Mouse (Mus musculus) kidney, adult 2 months (tissue): ENCODE data around the gene Gss. TPM values are rescaled to one million over a fixed set of nuclear protein-coding genes. Genes with fewer than 3 reads are reported as not detected.
A peak's percentile ranks its signal among the peaks of the same experiment; 100 is the strongest.

ENCODE experiments used
- DNase-seq: peaks from one replicate; pipeline ENCODE4 v3.0.0; 2021
- H3K27ac ChIP-seq: fragments of 200-500 bp; 2 replicates; pipeline ENCODE4 v1.5.1; 2012; ENCODE audit warnings: low read depth, low read length, control low read depth, inconsistent platforms; ENCODE audit not compliant: insufficient read depth
- H3K27me3 ChIP-seq: fragments of 200-500 bp; replicated peaks from 2 replicates; pipeline ENCODE4 v1.6.1; 2012; ENCODE audit warnings: mild to moderate bottlenecking, moderate library complexity, low read length, inconsistent platforms; ENCODE audit not compliant: control insufficient read depth, insufficient read depth
- H3K36me3 ChIP-seq: fragments of 200-500 bp; 2 replicates; pipeline ENCODE4 v1.6.1; 2012; ENCODE audit warnings: mild to moderate bottlenecking, moderate library complexity, low read length, inconsistent platforms; ENCODE audit not compliant: control insufficient read depth, insufficient read depth
- H3K4me1 ChIP-seq: fragments of 200-500 bp; 2 replicates; pipeline ENCODE4 v1.6.1; 2011; ENCODE audit warnings: low read length; ENCODE audit not compliant: control insufficient read depth, insufficient read depth
- H3K4me3 ChIP-seq: fragments of 200-500 bp; 2 replicates; pipeline ENCODE4 v1.5.1; 2011; ENCODE audit warnings: mild to moderate bottlenecking, low read depth, low read length, control low read depth; ENCODE audit not compliant: insufficient read depth
- CTCF ChIP-seq: fragments of 200-500 bp; conservative IDR thresholded peaks from 2 replicates; pipeline ENCODE4 v1.5.1; 2011; ENCODE audit warnings: low read depth, mild to moderate bottlenecking, control low read depth, low read length, moderate library complexity, mixed read lengths; ENCODE audit not compliant: insufficient read depth, insufficient read length
- POLR2A ChIP-seq: fragments of 200-500 bp; IDR thresholded peaks from one replicate; pipeline ENCODE4 v1.6.1; 2011; ENCODE audit warnings: low read depth, low read length, control low read depth
- WGBS: fragments of 180-500 bp; shearing (Covaris S2); methylation state at CpG from one replicate; pipeline ENCODE4 v1.1.7; 2018; 5-methylcytosine and 5-hydroxymethylcytosine counted together
- polyA plus RNA-seq: library from polyadenylated mRNA; depleted of rRNA; stranded (reverse); fragments of >200 nt; gene quantifications from 2 replicates; pipeline ENCODE4 v1.2.3, GENCODE M21; 2012; rRNA removed

The Gss gene
- polyA plus RNA-seq, 1 experiment, result 248 TPM

DNA sequence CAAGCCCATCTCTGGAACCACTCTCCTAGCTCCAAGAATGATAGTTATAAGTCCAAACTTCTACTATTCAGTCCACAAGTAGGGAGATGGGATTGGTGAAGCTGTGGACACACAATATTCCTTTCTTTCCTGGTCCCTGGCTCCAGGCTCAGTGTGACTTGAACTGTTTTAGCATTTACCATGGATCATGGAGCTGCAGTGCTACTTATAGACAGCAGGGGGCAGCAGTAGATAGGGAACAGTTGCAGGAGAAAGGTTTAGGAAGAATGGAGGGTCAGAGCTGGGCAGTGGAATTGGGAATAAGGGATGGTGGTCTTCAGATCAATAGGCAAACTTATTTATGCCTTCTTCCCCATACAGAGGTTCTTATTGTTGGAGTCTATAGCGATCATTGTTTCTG is 76.7 kb downstream of the Gss start:
- H3K4me3 ChIP-seq, result no peak overlapping the region
- WGBS, result 12% methylated on average over 1 of the region's 1 CpGs
- peak; percentile 89 for TF ChIP-seq CTCF
- no peak for TF ChIP-seq POLR2A
- peaks cover 4% of the 10 kb centered on the region; the same call in 1 of the 2 replicates for H3K4me1 ChIP-seq
- no peaks in the 10 kb centered on the region for H3K36me3 ChIP-seq
- no peaks in the 10 kb centered on the region for H3K27me3 ChIP-seq
- peak; percentile 82 for DNase-seq
- H3K27ac ChIP-seq, result no peak overlapping the region

DNA sequence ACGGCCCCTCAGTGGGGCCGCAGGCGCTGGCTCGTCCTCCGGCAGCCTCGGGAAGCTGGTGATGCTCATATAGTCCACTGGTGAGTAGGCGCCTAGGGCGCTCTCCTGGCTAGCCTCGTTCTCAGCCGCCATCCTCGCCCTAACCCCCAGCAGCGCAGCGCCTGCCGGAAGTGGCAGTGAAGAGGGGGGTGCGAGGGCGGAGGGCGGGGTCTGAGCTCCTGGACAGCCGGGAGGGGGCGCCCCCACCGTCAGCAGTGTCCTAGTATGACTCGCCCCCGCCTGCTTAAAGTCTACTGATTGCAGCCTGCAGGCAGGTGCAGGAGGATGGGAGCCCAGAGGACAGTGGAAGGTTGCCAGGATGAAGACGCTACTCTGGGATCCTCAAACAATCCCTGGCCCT is 77.9 kb downstream of the Gss start:
- no peak overlapping the region for H3K27ac ChIP-seq
- 4% methylated on average over 22 of the region's 23 CpGs for WGBS

DNA sequence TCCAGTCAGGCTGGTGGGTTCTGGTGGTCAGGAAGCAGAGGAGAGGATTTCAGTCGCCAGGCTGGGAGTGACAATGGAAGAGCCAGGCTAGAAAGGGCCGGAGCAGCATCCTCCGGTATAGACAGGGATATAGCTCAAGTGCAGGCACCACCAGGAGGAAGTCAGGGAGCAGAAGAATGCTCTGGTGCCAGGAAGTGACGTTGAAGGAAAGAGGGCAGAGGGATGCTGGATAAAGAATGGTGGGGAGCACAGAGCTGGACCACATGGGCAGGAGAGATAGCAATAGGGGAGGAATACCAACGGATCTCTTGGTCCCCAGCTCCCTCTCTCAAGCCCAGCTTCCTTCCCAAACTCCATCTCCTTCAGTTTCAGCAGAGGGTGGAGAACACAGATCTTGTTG is 79.1 kb downstream of the Gss start:
- no peak for TF ChIP-seq CTCF
- no peak for TF ChIP-seq POLR2A
- WGBS, result 58% methylated on average over 5 of the region's 5 CpGs
- Histone ChIP-seq H3K27me3 (no peaks in the 10 kb centered on the region), H3K36me3 (no peaks in the 10 kb centered on the region), H3K4me1 (no peaks in the 10 kb centered on the region), H3K4me3 (no peak overlapping the region), H3K27ac (no peak overlapping the region)
- DNase-seq, result no peak

More for the DNA sequence above, 77.9 kb downstream of the Gss start:
- Histone ChIP-seq H3K36me3 (no peaks in the 10 kb centered on the region), H3K4me3 (peak overlapping the region; percentile 32; the same call in 1 of the 2 replicates), H3K4me1 (peaks cover 4% of the 10 kb centered on the region; the same call in 1 of the 2 replicates), H3K27me3 (no peaks in the 10 kb centered on the region)
- no peak for TF ChIP-seq CTCF
- no peak for TF ChIP-seq POLR2A
- DNase-seq, result peak; percentile 69

Other genes starting within 250 kb of the Gss start
- gene Pigu, start 235.4 kb downstream of the Gss start, polyA plus RNA-seq, result 40.0 and 40.1 TPM in 2 replicates
- gene Trp53inp2, start 211.8 kb downstream of the Gss start, polyA plus RNA-seq, result 141 and 143 TPM in 2 replicates
- 25.4 and 40.6 TPM in 2 replicates for gene Ncoa6, start 118.9 kb downstream of the Gss start, polyA plus RNA-seq
- gene Acss2, start 74.9 kb downstream of the Gss start, polyA plus RNA-seq, result 149 and 173 TPM in 2 replicates
- 2.4 and 4.8 TPM in 2 replicates for gene Ggt7, start 74.6 kb downstream of the Gss start, polyA plus RNA-seq
- 0.05 TPM in 1 of 2 replicates, not detected in the other for gene Myh7b, start 18.4 kb upstream of the Gss start, polyA plus RNA-seq
- 110 and 141 TPM in 2 replicates for gene Trpc4ap, start 99.6 kb upstream of the Gss start, polyA plus RNA-seq
- 44.9 and 53.7 TPM in 2 replicates for gene Edem2, start 136.7 kb upstream of the Gss start, polyA plus RNA-seq
- gene Gm17581, start 143.1 kb upstream of the Gss start, polyA plus RNA-seq, result not detected in 2 replicates
- 3.6 and 3.9 TPM in 2 replicates for gene Procr, start 158.3 kb upstream of the Gss start, polyA plus RNA-seq
- gene Mmp24, start 182.5 kb upstream of the Gss start, polyA plus RNA-seq, result 0.12 and 0.14 TPM in 2 replicates
- 56.4 and 69.9 TPM in 2 replicates for gene BC029722, start 226.6 kb upstream of the Gss start, polyA plus RNA-seq
- 108 and 113 TPM in 2 replicates for gene Eif6, start 234.1 kb upstream of the Gss start, polyA plus RNA-seq
- 0.03 TPM in 1 of 2 replicates, not detected in the other for gene Fam83c, start 242.0 kb upstream of the Gss start, polyA plus RNA-seq